Mouse (Mus musculus) CH12.LX (cell line): ENCODE results near the gene Thumpd3. TPM values are rescaled to one million over a fixed set of nuclear protein-coding genes. Genes with fewer than 3 reads are reported as not detected.

ENCODE experiments used
- DNase-seq: peaks from one replicate; pipeline ENCODE4 v3.0.0-alpha.2; 2013; ENCODE audit errors: extremely low read depth
- H3K27ac ChIP-seq: 2 replicates; pipeline ENCODE4 v1.5.1; 2012; ENCODE audit warnings: low read depth, mild to moderate bottlenecking, control low read depth, moderate library complexity; ENCODE audit not compliant: insufficient read depth
- H3K27me3 ChIP-seq: replicated peaks from 2 replicates; pipeline ENCODE3; 2012; ENCODE audit warnings: inconsistent platforms
- H3K36me3 ChIP-seq, 2 experiments: replicated peaks in 1 of 2; 2 replicates each; pipeline versions ENCODE3 to v1.6.1; 2012; ENCODE audit warnings: inconsistent platforms in 1 of 2, low read length in 1 of 2, mild to moderate bottlenecking in 1 of 2, mixed read lengths in 1 of 2, moderate library complexity in 1 of 2; ENCODE audit not compliant: control insufficient read depth in 1 of 2, insufficient read depth in 1 of 2
- H3K4me1 ChIP-seq, 2 experiments: 2 replicates each; pipeline ENCODE4 v1.6.1; 2012; ENCODE audit warnings: inconsistent platforms in 1 of 2, moderate library complexity in 1 of 2; ENCODE audit not compliant: insufficient read depth in 2 of 2, control insufficient read depth in 1 of 2
- H3K4me2 ChIP-seq: 2 replicates; pipeline ENCODE4 v1.6.1; 2012; ENCODE audit warnings: low read depth, mild to moderate bottlenecking, control low read depth; ENCODE audit not compliant: poor library complexity, insufficient read depth, severe bottlenecking
- H3K4me3 ChIP-seq, 3 experiments: fragments of 150-350 bp in 1 of 3; sonication (generic) in 1 of 3; replicated peaks in 1 of 3; 2 replicates each; pipeline versions ENCODE3 to v1.5.1; 2011 to 2012; ENCODE audit warnings: low read depth in 2 of 3, low read length in 2 of 3, mild to moderate bottlenecking in 2 of 3, moderate library complexity in 2 of 3, control low read depth in 1 of 3, improper control_type of control experiment in 1 of 3, inconsistent platforms in 1 of 3, mixed read lengths in 1 of 3; ENCODE audit not compliant: poor library complexity in 1 of 3
- H3K79me2 ChIP-seq: replicated peaks from 2 replicates; pipeline ENCODE4 v1.6.1; 2012; ENCODE audit warnings: mild to moderate bottlenecking, moderate library complexity; ENCODE audit not compliant: control insufficient read depth, poor library complexity, insufficient read depth, severe bottlenecking; ENCODE audit errors: extremely low read depth
- H3K9ac ChIP-seq: 2 replicates; pipeline ENCODE4 v1.6.1; 2012; ENCODE audit warnings: low read depth, mild to moderate bottlenecking, control low read depth, moderate library complexity; ENCODE audit not compliant: insufficient read depth
- H3K9me3 ChIP-seq: replicated peaks from 2 replicates; pipeline ENCODE3; 2012; ENCODE audit warnings: low read length, inconsistent platforms, mixed read lengths
- BHLHE40 ChIP-seq: IDR thresholded peaks from 2 replicates; pipeline ENCODE4 v1.6.1; 2011; ENCODE audit warnings: mild to moderate bottlenecking, low read depth, low read length, improper control_type of control experiment
- CHD1 ChIP-seq: IDR thresholded peaks from 2 replicates; pipeline ENCODE4 v1.6.1; 2012; ENCODE audit warnings: low read depth, low read length, improper control_type of control experiment, inconsistent platforms
- CHD2 ChIP-seq: IDR thresholded peaks from 2 replicates; pipeline ENCODE4 v1.6.1; 2011; ENCODE audit warnings: low read length, improper control_type of control experiment
- CTCF ChIP-seq, 2 experiments: IDR thresholded peaks in 1 of 2; conservative IDR thresholded peaks in 1 of 2; 2 replicates each; pipeline ENCODE4 v1.5.1; 2011 to 2012; ENCODE audit warnings: low read depth in 2 of 2, low read length in 2 of 2, improper control_type of control experiment in 1 of 2, inconsistent platforms in 1 of 2, mild to moderate bottlenecking in 1 of 2, moderate library complexity in 1 of 2
- E2F4 ChIP-seq: IDR thresholded peaks from 2 replicates; pipeline ENCODE4 v1.6.1; 2011; ENCODE audit warnings: low read depth, low read length, improper control_type of control experiment; ENCODE audit not compliant: insufficient replicate concordance
- ELF1 ChIP-seq: IDR thresholded peaks from 2 replicates; pipeline ENCODE4 v1.6.1; 2014; ENCODE audit warnings: low read depth, mild to moderate bottlenecking, inconsistent platforms, low read length, improper control_type of control experiment
- EP300 ChIP-seq: IDR thresholded peaks from 2 replicates; pipeline ENCODE4 v1.6.1; 2011; ENCODE audit warnings: low read length, improper control_type of control experiment
- ETS1 ChIP-seq: conservative IDR thresholded peaks from 2 replicates; pipeline ENCODE4 v1.6.1; 2012; ENCODE audit warnings: low read depth, mild to moderate bottlenecking, inconsistent platforms, low read length, improper control_type of control experiment, moderate library complexity
- GABPA ChIP-seq: IDR thresholded peaks from 2 replicates; pipeline ENCODE4 v1.6.1; 2012; ENCODE audit warnings: low read depth, low read length, improper control_type of control experiment, inconsistent platforms; ENCODE audit not compliant: insufficient replicate concordance
- IRF4 ChIP-seq: IDR thresholded peaks from 2 replicates; pipeline ENCODE4 v1.6.1; 2014; ENCODE audit warnings: low read depth, mild to moderate bottlenecking, inconsistent platforms, low read length, improper control_type of control experiment
- KAT2A ChIP-seq: IDR thresholded peaks from 2 replicates; pipeline ENCODE4 v1.6.1; 2012; ENCODE audit warnings: low read length, improper control_type of control experiment, inconsistent platforms; ENCODE audit not compliant: insufficient replicate concordance
- MAFK ChIP-seq: IDR thresholded peaks from 2 replicates; pipeline ENCODE4 v1.6.1; 2011; ENCODE audit warnings: low read length, improper control_type of control experiment; ENCODE audit not compliant: insufficient replicate concordance
- MAZ ChIP-seq: IDR thresholded peaks from 2 replicates; pipeline ENCODE4 v1.6.1; 2012; ENCODE audit warnings: low read depth, mild to moderate bottlenecking, inconsistent platforms, low read length, improper control_type of control experiment, moderate library complexity
- MXI1 ChIP-seq: IDR thresholded peaks from 2 replicates; pipeline ENCODE4 v1.6.1; 2011; ENCODE audit warnings: mild to moderate bottlenecking, low read depth, low read length, improper control_type of control experiment
- MYC ChIP-seq: IDR thresholded peaks from 2 replicates; pipeline ENCODE4 v1.6.1; 2011; ENCODE audit warnings: low read depth, mild to moderate bottlenecking, improper control_type of control experiment, low read length
- NELFE ChIP-seq: IDR thresholded peaks from 2 replicates; pipeline ENCODE4 v1.6.1; 2011; ENCODE audit warnings: low read depth, low read length, improper control_type of control experiment
- NRF1 ChIP-seq: IDR thresholded peaks from 2 replicates; pipeline ENCODE4 v1.6.1; 2014; ENCODE audit warnings: low read depth, mild to moderate bottlenecking, inconsistent platforms, low read length, improper control_type of control experiment, moderate library complexity
- PAX5 ChIP-seq: IDR thresholded peaks from 2 replicates; pipeline ENCODE4 v1.6.1; 2012; ENCODE audit warnings: low read length, inconsistent platforms, mixed read lengths
- POLR2A ChIP-seq: IDR thresholded peaks from 2 replicates; pipeline ENCODE4 v1.6.1; 2011; ENCODE audit warnings: low read depth, mild to moderate bottlenecking, improper control_type of control experiment, low read length
- POLR2AphosphoS2 ChIP-seq: IDR thresholded peaks from 2 replicates; pipeline ENCODE4 v1.6.1; 2011; ENCODE audit warnings: low read depth, low read length, improper control_type of control experiment
- RAD21 ChIP-seq: IDR thresholded peaks from 2 replicates; pipeline ENCODE4 v1.6.1; 2011; ENCODE audit warnings: low read depth, mild to moderate bottlenecking, low read length, improper control_type of control experiment, moderate library complexity
- SIN3A ChIP-seq: IDR thresholded peaks from 2 replicates; pipeline ENCODE4 v1.6.1; 2012; ENCODE audit warnings: low read length, improper control_type of control experiment, inconsistent platforms
- TBP ChIP-seq: conservative IDR thresholded peaks from 2 replicates; pipeline ENCODE4 v1.6.1; 2011; ENCODE audit warnings: low read depth, low read length, improper control_type of control experiment
- TCF12 ChIP-seq: IDR thresholded peaks from 2 replicates; pipeline ENCODE4 v1.6.1; 2014; ENCODE audit warnings: low read depth, mild to moderate bottlenecking, inconsistent platforms, low read length, improper control_type of control experiment
- UBTF ChIP-seq: IDR thresholded peaks from 2 replicates; pipeline ENCODE4 v1.6.1; 2012; ENCODE audit warnings: low read depth, mild to moderate bottlenecking, inconsistent platforms, low read length, improper control_type of control experiment, moderate library complexity
- ZMIZ1 ChIP-seq: IDR thresholded peaks from 2 replicates; pipeline ENCODE4 v1.6.1; 2012; ENCODE audit warnings: low read depth, mild to moderate bottlenecking, inconsistent platforms, low read length, improper control_type of control experiment
- ZNF384 ChIP-seq: IDR thresholded peaks from 2 replicates; pipeline ENCODE4 v1.6.1; 2012; ENCODE audit warnings: low read depth, low read length, improper control_type of control experiment, inconsistent platforms
- dilution Hi-C: fragments of 300-500 bp; cut with MboI; formaldehyde crosslinking; loops from 2 replicates; pipeline ENCODE4 v1.14.3; 2020; ENCODE audit warnings: low sequenced_read_pairs; ENCODE audit not compliant: extremely low pct_unique_long_range_greater_than_20kb, extremely low pct_ligation_motif_present
- in situ Hi-C: fragments of 300-500 bp; cut with MboI; formaldehyde crosslinking; loops from 3 replicates; pipeline ENCODE4 v1.14.3; 2019; ENCODE audit warnings: low sequenced_read_pairs, low pct_ligation_motif_present, low pct_unique_long_range_greater_than_20kb, mixed read lengths
- polyA plus RNA-seq: library from polyadenylated mRNA; unstranded; fragments of >175 nt; gene quantifications from 2 replicates; pipeline ENCODE4 v1.2.1, GENCODE M21; 2012; ENCODE audit warnings: low read depth; ENCODE audit not compliant: insufficient read length
- total RNA-seq, 2 experiments: library from RNA; depleted of rRNA; stranded (reverse); fragments of 300-350 nt in 1 of 2; fragments of >200 nt in 1 of 2; gene quantifications; 2 replicates each; pipeline ENCODE4 v1.2.3; 2012 to 2014

Thumpd3 gene
- total and polyA plus RNA-seq, 3 experiments = 37.1 to 78.1 (median 69.3) TPM

- Histone ChIP-seq H3K27me3 (no peaks in the 10 kb centered on the region), H3K4me3 (peak overlapping the region; percentile 85 to 90 (median 87)), H3K9ac (peak overlapping the region; percentile 98), H3K9me3 (no peaks in the 10 kb centered on the region), H3K4me1 (peaks cover 0 to 28% of the 10 kb centered on the region in 2 experiments; a peak in 3 of 4 replicates), H3K4me2 (peak overlapping the region; percentile 11; the same call in 1 of the 2 replicates), H3K36me3 (peaks cover 2 to 12% of the 10 kb centered on the region in 2 experiments), H3K79me2 (peaks cover 72% of the 10 kb centered on the region), H3K27ac (peak overlapping the region; percentile 97)
- in situ Hi-C loops (loop anchor here (5.0 kb wide), 1 partner anchor 36 kb away; no protein-coding TSS in a partner anchor), dilution Hi-C loops (no loop called here)
- peak; percentile 76 for DNase-seq
- no peak for TF ChIP-seq MAFK
- peak; percentile 29; the same call in 1 of the 2 replicates for TF ChIP-seq POLR2A
- no peak for TF ChIP-seq IRF4
- TF ChIP-seq MAZ = no peak
- TF ChIP-seq ELF1 = no peak
- TF ChIP-seq TCF12 = no peak
- peak; percentile 74 for TF ChIP-seq TBP
- TF ChIP-seq ZMIZ1 = no peak
- TF ChIP-seq ETS1 = no peak
- TF ChIP-seq KAT2A = no peak
- TF ChIP-seq RAD21 = peak; percentile 25
- TF ChIP-seq PAX5 = no peak
- TF ChIP-seq POLR2AphosphoS2 = peak; percentile 90
- TF ChIP-seq CHD2 = peak; percentile 58; the same call in 1 of the 2 replicates
- TF ChIP-seq CHD1 = peak; percentile 86
- TF ChIP-seq EP300 = peak; percentile 21; the same call in 1 of the 2 replicates
- TF ChIP-seq MXI1 = peak; percentile 51; the same call in 1 of the 2 replicates
- no peak for TF ChIP-seq ZNF384
- TF ChIP-seq NELFE = peak; percentile 23; the same call in 1 of the 2 replicates
- TF ChIP-seq SIN3A = peak; percentile 49; the same call in 1 of the 2 replicates
- TF ChIP-seq NRF1 = no peak
- TF ChIP-seq BHLHE40 = no peak
- no peak for TF ChIP-seq UBTF
- no peak for TF ChIP-seq GABPA
- no peak for TF ChIP-seq MYC
- TF ChIP-seq CTCF (conservative IDR thresholded peaks at IDR 0.05 in 1 of 2, IDR thresholded peaks at IDR 0.05 in 1 of 2; ENCODE audit: low read depth in 2 of 2, low read length in 2 of 2) = no peak; a peak in 1 of 4 replicates
- TF ChIP-seq E2F4 = no peak
These were observed 32.2 kb downstream of the Thumpd3 start for GRCm38 (mm10) chr6:113078031-113078721.
